Mouse (Mus musculus) lung, embryonic 16.5 days (tissue): Measurements from ENCODE around the gene Ranbp1. TPM values are rescaled to one million over a fixed set of nuclear protein-coding genes. Genes with fewer than 3 reads are reported as not detected.

ENCODE experiments used
- ATAC-seq: fragments of 200-750 bp; cut with Nextera tagmentation; 2 replicates; pipeline ENCODE4 v1.8.0; 2017; ENCODE audit warnings: low read depth, mild to moderate bottlenecking, moderate library complexity
- H3K27ac ChIP-seq: fragments of 300-500 bp; sonication (generic); 2 replicates; pipeline ENCODE4 v1.5.1; 2014; ENCODE audit warnings: mild to moderate bottlenecking, control low read depth, low read length
- H3K27me3 ChIP-seq: fragments of 300-500 bp; sonication (generic); 2 replicates; pipeline ENCODE4 v1.6.1; 2014; ENCODE audit warnings: low read depth, low read length, mixed read lengths; ENCODE audit not compliant: control insufficient read depth, insufficient read depth
- H3K36me3 ChIP-seq: fragments of 300-500 bp; sonication (generic); 2 replicates; pipeline ENCODE4 v1.6.1; 2014; ENCODE audit warnings: low read length; ENCODE audit not compliant: control insufficient read depth, insufficient read depth
- H3K4me1 ChIP-seq: fragments of 300-500 bp; sonication (generic); replicated peaks from 2 replicates; pipeline ENCODE4 v1.6.1; 2014; ENCODE audit warnings: low read length, mixed read lengths; ENCODE audit not compliant: control insufficient read depth, insufficient read depth
- H3K4me2 ChIP-seq: fragments of 300-500 bp; sonication (generic); 2 replicates; pipeline ENCODE4 v1.6.1; 2014; ENCODE audit warnings: low read depth, low read length, control low read depth
- H3K4me3 ChIP-seq: fragments of 300-500 bp; sonication (generic); 2 replicates; pipeline ENCODE4 v1.5.1; 2014; ENCODE audit warnings: mild to moderate bottlenecking, low read length, control low read depth
- H3K9ac ChIP-seq: fragments of 300-500 bp; sonication (generic); 2 replicates; pipeline ENCODE4 v1.6.1; 2014; ENCODE audit warnings: low read length, control low read depth
- H3K9me3 ChIP-seq: fragments of 300-500 bp; sonication (generic); 2 replicates; pipeline ENCODE4 v1.6.1; 2016; ENCODE audit warnings: low read length; ENCODE audit not compliant: control insufficient read depth
- WGBS: fragments of 180-500 bp; shearing (Covaris S2); extraction: QIAGEN DNeasy Blood & Tissue Kit; methylation state at CpG from one replicate; pipeline ENCODE4 v1.1.7; 2014; 5-methylcytosine and 5-hydroxymethylcytosine counted together
- polyA plus RNA-seq: library from polyadenylated mRNA; unstranded; fragments of >200 nt; fragmentation: Nextera tagmentation; extraction: Ambion mirVana; gene quantifications from 2 replicates; pipeline ENCODE4 v1.2.1, GENCODE M21; 2015

Gene Ranbp1
- polyA plus RNA-seq, 1 experiment from 2014 or later: 514 TPM

DNA sequence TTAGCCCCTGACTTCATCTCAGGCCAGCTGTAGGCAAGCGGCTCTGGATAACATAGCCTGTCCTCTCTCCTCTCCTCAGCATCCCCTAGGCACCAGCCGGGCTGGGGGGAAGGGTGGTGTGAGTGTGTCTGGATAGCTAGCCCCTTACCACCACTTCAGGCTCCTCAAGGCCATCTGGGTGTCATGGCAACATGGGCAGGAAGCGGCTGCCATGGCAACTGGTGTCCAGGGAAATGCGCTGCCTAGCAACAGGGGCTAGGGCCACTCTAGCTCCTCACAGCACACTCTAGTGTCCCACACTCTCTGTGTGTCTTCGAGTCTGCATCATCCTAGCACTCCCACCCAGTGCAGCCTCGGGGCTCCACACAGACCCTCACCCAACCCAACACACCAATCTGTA lies 34.8 kb downstream of the Ranbp1 start:
- no peak overlapping the region for H3K9ac ChIP-seq
- 39% methylated on average over 6 of the region's 6 CpGs for WGBS
- H3K27me3 ChIP-seq: no peaks in the 10 kb centered on the region; the same call in 1 of the 2 replicates
- H3K4me3 ChIP-seq: no peak overlapping the region
- no peaks in the 10 kb centered on the region for H3K36me3 ChIP-seq
- H3K9me3 ChIP-seq: no peaks in the 10 kb centered on the region
- H3K4me2 ChIP-seq: no peak overlapping the region
- peak; percentile 8; the same call in 1 of the 2 replicates for ATAC-seq
- H3K27ac ChIP-seq: no peak overlapping the region
- no peaks in the 10 kb centered on the region; the same call in 1 of the 2 replicates for H3K4me1 ChIP-seq

DNA sequence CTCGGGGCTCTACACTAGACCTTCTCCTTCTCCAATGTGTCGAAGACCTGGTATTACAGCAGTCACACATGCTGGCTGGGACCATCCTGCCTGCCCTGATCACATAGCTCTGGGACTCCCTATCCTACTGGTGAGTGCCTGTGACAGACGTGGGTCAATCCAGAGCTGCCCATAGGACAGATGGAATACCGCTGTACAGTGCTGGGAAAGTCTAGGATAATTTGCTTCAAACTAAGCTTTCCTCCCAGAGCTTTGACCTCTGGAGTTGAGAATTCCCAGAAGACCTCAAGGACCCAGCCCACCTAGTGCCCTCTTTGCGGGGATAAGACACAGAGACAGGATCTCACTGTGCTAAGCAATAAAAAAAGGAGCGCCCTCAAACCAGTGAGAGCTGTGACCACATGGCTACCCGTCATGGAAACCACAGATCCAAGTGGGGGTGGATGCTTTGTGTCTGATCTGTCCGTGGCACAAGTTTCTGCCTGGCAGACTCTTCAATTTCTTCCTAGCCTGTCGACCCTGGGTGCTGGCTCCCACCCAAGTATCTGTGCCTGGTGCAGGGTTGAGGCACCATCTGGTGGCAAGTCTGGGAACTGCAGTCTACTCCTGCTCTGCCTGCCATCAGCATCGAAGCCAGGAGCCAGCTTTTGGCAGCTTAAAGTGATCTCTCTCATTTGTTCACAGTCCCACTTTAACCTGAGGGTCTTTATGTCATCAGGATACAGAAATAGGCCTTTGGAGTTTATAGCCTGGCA lies 36.9 kb downstream of the Ranbp1 start:
- H3K27ac ChIP-seq: no peak overlapping the region
- ATAC-seq: peak; percentile 29; the same call in 1 of the 2 replicates
- H3K9ac ChIP-seq: no peak overlapping the region
- no peaks in the 10 kb centered on the region for H3K9me3 ChIP-seq
- no peak overlapping the region for H3K4me2 ChIP-seq
- H3K4me1 ChIP-seq: no peaks in the 10 kb centered on the region; the same call in 1 of the 2 replicates
- H3K36me3 ChIP-seq: no peaks in the 10 kb centered on the region
- H3K4me3 ChIP-seq: no peak overlapping the region
- no peaks in the 10 kb centered on the region; the same call in 1 of the 2 replicates for H3K27me3 ChIP-seq
- 45% methylated on average over 10 of the region's 10 CpGs for WGBS

DNA sequence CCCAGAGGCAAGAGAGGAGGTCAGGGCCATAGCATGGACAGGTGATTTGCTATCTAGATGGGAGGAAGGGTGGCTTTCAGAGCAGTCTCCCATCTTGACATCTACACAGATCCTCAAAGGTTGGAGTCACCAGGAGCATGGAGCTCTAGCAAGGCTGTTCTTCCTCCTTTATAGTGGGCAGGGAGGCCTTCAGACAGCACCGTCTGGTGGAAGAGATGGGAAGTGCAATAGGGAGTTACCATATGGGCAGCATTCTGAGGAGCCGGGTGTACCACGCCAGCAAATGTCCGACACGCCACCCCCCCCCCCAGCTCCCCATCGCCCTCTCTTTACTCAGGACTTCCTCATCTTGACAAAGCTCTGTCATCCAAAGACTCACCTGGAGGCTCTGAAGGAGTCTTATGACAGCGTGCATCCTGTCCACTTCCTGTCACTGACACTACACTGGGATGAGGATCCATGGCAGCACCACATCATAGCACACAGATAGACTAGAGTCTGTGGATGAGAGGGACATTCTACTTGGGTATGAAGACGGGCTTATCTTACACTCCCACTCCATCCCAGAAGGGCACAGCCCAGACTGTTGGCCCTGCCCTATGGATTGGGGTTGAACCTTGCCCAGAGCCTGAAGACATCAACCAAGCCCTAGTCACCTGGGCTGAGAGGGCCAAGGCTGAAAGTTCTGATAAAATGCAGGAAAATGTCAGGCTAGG lies 37.7 kb downstream of the Ranbp1 start:
- Histone ChIP-seq H3K4me2 (no peak overlapping the region), H3K9me3 (no peaks in the 10 kb centered on the region), H3K36me3 (no peaks in the 10 kb centered on the region), H3K27ac (no peak overlapping the region), H3K4me3 (no peak overlapping the region), H3K9ac (no peak overlapping the region), H3K27me3 (no peaks in the 10 kb centered on the region; the same call in 1 of the 2 replicates), H3K4me1 (no peaks in the 10 kb centered on the region; the same call in 1 of the 2 replicates)
- WGBS: 16% methylated on average over 8 of the region's 8 CpGs
- ATAC-seq: peak; percentile 12; the same call in 1 of the 2 replicates

DNA sequence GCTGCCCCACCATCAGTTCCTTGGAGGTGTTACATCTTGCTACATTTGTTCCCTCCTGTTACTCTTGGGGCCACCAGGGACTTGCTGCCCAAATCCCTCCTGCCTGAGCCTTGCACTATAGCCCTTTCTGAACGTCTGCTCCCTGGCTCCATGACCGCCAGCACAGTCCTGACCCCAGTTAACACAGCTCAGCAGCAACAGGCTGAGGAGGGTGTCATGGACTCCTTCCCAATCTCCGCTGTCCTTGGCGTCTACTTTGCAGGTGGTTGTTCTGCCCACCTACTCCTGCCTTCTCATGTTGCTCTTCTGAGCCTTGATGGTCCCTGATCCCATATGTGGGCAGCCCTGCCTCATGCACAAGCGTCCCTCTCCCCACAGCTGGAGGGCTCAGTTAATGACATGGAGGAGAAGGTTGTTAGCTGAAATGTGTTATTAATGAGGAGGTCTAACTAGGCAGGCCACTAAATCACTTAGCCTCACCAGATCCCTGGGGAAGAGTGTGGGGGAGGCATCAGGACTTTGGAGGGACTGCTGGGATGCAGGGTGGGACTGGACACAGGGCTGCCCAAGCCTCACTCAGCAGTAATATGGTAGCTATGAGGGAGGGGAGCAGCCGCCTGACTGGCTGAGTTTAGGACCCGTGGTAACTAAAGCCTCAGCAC lies 45.0 kb downstream of the Ranbp1 start:
- H3K4me3 ChIP-seq: no peak overlapping the region
- H3K4me2 ChIP-seq: no peak overlapping the region
- no peaks in the 10 kb centered on the region for H3K36me3 ChIP-seq
- WGBS: 59% methylated on average over 7 of the region's 7 CpGs
- no peaks in the 10 kb centered on the region for H3K4me1 ChIP-seq
- H3K9me3 ChIP-seq: no peaks in the 10 kb centered on the region
- H3K27ac ChIP-seq: no peak overlapping the region
- no peak overlapping the region for H3K9ac ChIP-seq
- no peaks in the 10 kb centered on the region for H3K27me3 ChIP-seq
- no peak for ATAC-seq

DNA sequence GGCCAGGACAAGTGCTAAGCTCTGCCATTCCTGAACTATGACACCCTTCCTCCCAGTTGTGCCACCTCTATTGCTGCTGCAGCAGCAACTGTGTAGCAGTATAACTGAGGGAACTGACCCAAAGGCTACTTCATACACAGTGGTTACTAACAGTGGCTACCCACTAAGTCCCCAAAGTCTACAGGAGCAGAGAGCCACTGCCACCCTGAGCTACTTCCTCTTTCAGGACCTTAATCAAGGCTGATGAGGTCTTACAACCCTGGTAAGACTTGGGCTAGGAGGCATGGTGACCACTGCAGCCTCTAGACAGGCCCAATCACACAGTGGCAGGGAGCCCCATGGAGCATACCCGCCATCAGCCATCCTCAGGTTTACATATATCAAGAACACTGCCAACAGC lies 46.5 kb downstream of the Ranbp1 start:
- no peak overlapping the region for H3K9ac ChIP-seq
- H3K4me3 ChIP-seq: no peak overlapping the region
- H3K27ac ChIP-seq: no peak overlapping the region
- no peaks in the 10 kb centered on the region for H3K27me3 ChIP-seq
- 79% methylated on average over 1 of the region's 1 CpGs for WGBS
- no peak overlapping the region for H3K4me2 ChIP-seq
- H3K4me1 ChIP-seq: no peaks in the 10 kb centered on the region
- H3K36me3 ChIP-seq: no peaks in the 10 kb centered on the region
- H3K9me3 ChIP-seq: no peaks in the 10 kb centered on the region
- no peak for ATAC-seq

DNA sequence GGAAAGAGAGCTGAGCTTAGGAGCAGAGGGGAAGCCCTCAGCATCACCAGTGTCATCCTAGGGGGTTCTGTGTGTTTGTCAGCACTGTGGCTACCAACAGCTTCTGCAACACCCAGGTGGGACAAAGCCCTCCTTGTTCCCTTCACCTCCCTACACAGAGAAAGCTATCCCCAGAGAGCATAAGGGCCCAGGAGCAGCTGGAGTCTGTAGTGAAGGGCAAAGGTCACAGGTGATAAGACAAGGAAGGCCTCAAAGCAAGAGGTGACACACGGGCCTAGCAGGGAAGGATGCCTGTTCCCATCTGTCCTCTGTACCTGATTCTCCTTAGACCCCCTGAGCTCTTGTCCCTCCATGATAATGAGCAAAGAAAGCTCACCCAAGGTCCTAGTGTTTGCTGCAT lies 46.9 kb downstream of the Ranbp1 start:
- no peak overlapping the region for H3K4me2 ChIP-seq
- H3K36me3 ChIP-seq: no peaks in the 10 kb centered on the region
- ATAC-seq: no peak
- H3K4me3 ChIP-seq: no peak overlapping the region
- H3K27ac ChIP-seq: no peak overlapping the region
- 0% methylated on average over 1 of the region's 1 CpGs for WGBS
- no peaks in the 10 kb centered on the region for H3K4me1 ChIP-seq
- H3K27me3 ChIP-seq: no peaks in the 10 kb centered on the region
- H3K9me3 ChIP-seq: no peaks in the 10 kb centered on the region
- H3K9ac ChIP-seq: no peak overlapping the region

DNA sequence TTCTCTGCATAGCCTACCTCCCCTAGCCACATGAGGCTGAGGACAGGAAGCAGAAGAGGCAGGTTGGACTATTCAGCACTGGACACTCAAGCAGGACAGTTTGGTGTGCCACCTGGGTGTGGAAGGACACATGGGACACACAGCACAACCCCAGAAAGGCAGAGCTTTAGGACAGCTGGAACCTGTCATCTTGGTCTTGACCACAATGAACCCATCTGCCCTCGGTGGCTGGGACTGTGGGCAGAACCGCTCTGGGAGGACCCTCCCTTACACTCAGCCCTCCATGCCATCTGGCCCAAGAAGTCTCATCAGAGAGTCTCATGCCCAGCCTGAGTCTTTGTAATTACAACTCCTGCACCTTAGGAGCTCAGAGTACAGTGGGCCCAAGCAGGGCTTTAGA lies 48.5 kb downstream of the Ranbp1 start:
- Histone ChIP-seq H3K27ac (no peak overlapping the region), H3K4me2 (no peak overlapping the region), H3K36me3 (no peaks in the 10 kb centered on the region), H3K9ac (no peak overlapping the region), H3K4me1 (no peaks in the 10 kb centered on the region), H3K4me3 (no peak overlapping the region), H3K9me3 (no peaks in the 10 kb centered on the region), H3K27me3 (no peaks in the 10 kb centered on the region)
- WGBS: 68% methylated on average over 2 of the region's 2 CpGs
- no peak for ATAC-seq

DNA sequence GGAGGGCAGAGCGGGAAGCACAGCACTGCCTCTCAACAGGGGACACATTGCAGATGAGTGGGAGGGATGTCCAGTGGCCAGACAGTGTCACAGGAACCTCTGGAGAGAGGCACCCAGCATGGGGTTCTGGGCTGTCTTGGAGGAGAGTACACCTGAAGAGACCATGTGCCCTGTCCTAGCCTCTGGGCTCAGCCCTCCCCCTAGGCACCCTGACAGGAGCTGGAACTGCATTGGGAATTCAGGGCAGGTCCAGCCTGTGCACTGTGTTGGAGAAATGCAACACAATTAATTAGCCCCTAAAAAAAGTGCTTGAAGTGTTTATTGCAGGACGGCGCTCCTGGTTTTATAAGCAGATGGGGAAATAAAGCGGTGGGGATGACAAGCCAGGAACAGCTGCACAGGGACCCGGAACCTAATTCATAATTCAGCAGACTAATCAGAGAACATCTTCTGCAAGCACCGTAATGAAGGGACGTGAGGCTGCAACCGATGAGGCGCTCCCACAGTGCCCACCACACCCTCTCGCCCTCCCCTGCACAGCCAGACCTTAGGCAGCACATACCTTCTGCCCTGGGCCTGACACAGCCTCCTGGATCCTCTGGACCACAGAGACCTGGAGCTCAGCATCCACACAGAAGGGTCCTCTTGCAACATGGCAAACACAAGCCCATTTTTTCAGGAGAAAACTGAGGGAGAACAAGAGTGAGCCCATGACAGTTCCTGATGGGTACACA lies 50.0 kb downstream of the Ranbp1 start:
- 67% methylated on average over 10 of the region's 10 CpGs for WGBS
- H3K9ac ChIP-seq: no peak overlapping the region
- H3K27me3 ChIP-seq: no peaks in the 10 kb centered on the region
- peaks cover 5% of the 10 kb centered on the region; the same call in 1 of the 2 replicates for H3K4me1 ChIP-seq
- no peak overlapping the region for H3K27ac ChIP-seq
- no peaks in the 10 kb centered on the region for H3K36me3 ChIP-seq
- ATAC-seq: no peak
- H3K4me2 ChIP-seq: no peak overlapping the region
- H3K4me3 ChIP-seq: no peak overlapping the region
- no peaks in the 10 kb centered on the region for H3K9me3 ChIP-seq
